Mouse (Mus musculus) layer of hippocampus, adult 9-11 months (tissue): ENCODE measurements around the gene Dnm3.
"Not testable (repeated sequence)": the region's sequence is repeated elsewhere in the genome, so short reads cannot be mapped to it uniquely, and the experiment has no call there.

Experiments used
- DNase-seq: peaks from one replicate; pipeline ENCODE4 v3.0.0; 2022

The Dnm3 gene

GRCm38 (mm10) chr1:162425930-162426478 is 51.8 kb downstream of the Dnm3 start:
- DNase-seq: no peak

GRCm38 (mm10) chr1:162422826-162423225 is 55.0 kb downstream of the Dnm3 start:
- no peak for DNase-seq

- no peak for DNase-seq
These were observed 64.0 kb downstream of the Dnm3 start for GRCm38 (mm10) chr1:162413791-162414190.

DNA sequence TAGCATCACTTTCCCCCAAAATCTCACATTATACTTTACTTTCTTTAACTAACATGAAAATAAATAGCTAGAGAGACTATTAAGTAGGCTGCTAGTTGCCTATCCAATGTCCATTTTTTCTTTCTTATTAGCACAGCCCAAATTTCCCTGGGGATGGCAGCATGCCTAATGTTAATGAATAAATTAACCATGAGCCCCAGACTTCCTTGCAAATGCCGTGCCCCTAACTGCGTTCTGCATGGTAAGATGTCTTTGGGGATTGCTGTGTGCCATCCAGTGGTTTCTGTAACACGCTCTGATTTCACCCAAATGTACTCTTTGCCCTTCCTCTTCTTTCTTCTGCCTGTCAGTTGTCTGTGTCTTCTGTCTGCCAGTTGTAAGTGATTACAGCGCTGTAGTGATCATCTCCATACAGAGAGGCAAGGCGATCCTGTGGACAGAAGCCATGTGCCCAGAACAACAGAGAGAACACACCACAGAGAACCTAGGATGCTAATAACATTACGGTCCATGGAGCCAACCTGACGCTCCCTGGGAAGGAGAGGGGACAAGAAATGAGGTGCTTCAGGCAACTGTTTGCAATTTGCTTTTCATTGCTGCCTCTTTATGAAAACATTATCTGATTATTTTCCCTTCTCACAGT is 64.9 kb downstream of the Dnm3 start:
- no peak for DNase-seq

DNA sequence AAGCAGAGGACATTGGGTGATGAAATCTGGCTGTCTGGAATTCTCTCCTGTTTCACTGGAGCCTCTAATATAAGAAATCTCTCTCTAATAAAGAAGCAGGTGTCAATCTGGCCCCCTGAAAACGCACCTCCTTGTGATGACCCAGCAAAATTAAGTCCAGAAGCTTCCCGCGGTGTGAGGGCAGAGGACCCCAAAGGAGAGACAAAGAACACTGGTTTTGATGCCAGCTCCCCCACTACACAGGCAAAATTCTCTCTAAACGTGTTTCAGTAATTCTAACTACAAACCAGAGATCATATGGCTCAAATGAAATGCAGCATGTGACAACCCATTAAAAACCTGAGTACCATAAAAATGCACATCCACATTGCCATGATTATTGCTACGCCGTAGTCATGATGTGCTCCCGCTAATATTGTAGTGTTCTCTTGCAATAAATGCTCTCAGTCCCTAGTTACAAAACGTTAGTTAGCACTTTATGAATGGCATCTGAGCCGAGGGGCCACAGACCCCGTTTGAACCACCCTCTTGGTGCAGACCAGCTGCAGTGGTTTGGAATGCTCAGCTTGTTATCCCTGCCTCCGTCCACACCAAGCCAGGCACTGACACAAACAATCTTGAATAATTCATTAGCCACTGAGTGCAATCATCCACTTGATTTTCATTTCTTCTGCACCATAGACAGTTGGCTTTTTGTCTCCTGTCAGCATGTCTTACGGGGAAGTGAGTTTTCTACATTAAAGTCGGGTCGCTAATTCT is 67.4 kb downstream of the Dnm3 start:
- DNase-seq: peak; percentile 39

DNA sequence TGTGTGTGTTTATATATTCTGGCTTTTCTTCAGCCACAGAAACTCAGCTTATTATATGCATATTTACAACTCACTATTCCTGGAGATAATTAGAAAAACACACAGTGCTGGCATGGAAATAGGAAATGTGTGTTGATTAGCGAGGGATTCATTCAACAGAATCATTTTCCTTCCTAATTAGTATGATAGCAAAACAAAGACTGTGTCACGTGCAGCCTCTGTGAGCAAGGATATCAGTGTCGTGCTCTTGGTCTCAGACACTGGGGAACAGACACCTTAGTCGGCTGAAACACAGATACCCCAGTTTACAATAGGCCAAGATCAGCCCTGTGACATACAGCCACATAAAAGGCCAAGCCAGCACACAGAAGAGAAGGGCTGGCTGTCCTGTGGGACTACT is 83.3 kb downstream of the Dnm3 start:
- DNase-seq: no peak

DNA sequence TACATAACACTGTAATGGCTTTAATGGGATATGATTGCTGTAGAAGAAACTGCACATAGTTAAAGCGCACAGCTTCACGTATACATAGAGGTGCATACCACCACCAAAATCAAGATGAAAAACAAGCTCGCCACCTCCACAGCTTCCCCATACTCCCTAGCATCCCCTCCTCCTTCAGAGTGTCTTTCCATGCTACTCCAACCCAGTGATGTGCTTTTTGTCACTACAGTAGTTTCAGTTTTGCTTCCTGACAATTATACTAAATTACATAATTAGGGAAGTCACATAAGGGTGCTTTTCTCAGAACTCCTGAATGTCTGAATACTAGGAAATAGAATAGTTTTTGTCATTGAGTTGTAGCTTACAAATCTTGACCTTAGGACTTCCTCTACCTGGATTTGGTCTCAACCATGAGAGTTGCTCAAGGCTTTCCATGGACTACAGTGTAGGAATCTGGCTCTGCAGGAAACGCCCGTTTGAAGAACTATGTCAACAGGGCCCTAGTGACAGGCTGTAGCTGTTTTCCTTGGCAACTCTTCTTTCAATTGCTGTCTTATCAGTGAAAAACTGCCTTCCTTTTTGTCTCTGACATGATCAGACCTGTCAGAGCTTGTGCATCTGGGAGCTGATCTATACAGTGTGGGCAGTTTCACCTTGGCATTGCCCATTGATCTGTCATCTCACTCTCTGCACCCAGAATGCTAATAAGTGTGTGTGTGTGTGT is 89.2 kb downstream of the Dnm3 start:
- DNase-seq: no peak

GRCm38 (mm10) chr1:162373068-162373467 is 104.8 kb downstream of the Dnm3 start:
- not testable (repeated sequence) for DNase-seq

DNA sequence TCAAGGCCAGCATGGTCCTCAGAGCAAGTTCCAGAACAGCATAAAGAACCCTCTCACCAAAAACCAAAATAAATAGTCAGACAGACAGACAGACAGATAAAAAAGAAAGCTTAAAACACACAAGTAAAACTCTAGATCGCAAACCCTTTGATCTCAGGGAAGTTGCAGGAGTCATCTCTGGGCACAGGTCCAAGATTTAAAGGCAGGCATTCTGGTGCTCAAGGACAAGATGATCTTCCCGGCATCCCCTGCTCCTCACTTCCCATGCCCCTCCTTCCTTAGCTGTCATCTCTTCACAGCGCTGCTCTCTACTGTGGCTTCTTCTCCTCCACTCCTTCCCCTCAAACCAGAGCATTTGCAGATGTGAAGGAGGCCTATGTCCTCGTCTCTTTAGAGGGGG is 108.1 kb downstream of the Dnm3 start:
- no peak for DNase-seq

DNA sequence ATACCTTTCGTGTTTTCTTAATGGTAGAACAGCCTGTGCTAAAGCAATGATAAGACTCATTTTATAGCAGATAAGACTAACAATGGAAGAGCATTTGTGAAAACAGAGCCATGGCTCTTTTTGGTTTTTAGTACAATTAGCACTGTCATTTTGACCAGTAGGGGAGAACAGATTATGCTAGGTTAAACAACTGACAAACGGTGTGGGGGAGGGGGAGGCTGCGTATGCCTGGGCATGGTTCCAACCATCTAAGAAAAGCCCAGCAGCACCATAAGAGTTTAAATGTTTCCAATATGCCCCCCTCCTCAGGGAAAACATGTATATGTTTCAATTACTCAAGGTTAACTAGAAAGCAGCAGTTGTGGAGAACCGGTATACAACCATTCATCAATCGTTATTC is 115.9 kb downstream of the Dnm3 start:
- peak; percentile 34 for DNase-seq

DNA sequence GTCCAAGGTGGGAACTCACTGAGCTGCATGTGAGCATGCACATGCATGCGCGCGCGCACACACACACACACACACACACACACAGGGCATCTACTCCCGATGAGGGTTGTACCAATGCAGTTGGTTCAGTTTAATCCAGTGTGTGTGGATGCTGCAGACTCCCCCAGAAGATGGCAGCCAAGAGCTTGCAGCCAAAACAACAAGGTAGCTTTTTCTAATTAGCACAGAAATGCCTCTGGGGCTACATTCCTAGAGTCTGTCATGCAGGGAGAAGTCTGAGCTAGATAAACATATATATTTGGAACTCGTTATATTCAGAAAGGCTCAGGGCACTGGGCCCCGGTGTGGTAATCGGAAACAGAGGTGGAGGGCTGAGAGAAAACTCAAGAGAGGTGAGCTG is 118.6 kb downstream of the Dnm3 start:
- DNase-seq: peak; percentile 60

GRCm38 (mm10) chr1:162358036-162358435 is 119.8 kb downstream of the Dnm3 start:
- DNase-seq: no peak

- no peak for DNase-seq
These were observed 121.4 kb downstream of the Dnm3 start for GRCm38 (mm10) chr1:162356481-162356880.

DNA sequence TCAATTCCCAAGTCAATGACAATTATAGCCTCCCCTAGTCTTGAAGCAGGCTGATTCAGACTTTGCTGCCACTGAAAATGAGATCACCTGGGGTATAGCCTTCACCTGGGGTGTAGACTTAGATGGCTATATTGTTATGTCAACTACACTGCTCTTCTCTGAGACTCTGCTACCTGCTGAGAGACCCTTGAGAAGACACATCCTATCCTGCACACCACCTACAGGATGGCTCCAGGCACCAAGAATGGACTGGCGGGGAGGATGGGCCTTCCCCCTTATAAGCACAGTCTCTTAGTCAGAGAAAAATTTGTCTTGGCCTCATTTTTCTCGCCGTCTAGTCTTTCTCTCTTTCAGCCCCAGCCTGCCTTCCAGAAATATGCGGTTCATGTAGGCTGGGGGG is 123.1 kb downstream of the Dnm3 start:
- no peak for DNase-seq

- no peak for DNase-seq
These were observed 124.0 kb downstream of the Dnm3 start for GRCm38 (mm10) chr1:162353831-162354230.

GRCm38 (mm10) chr1:162349306-162349705 is 128.5 kb downstream of the Dnm3 start:
- no peak for DNase-seq

DNA sequence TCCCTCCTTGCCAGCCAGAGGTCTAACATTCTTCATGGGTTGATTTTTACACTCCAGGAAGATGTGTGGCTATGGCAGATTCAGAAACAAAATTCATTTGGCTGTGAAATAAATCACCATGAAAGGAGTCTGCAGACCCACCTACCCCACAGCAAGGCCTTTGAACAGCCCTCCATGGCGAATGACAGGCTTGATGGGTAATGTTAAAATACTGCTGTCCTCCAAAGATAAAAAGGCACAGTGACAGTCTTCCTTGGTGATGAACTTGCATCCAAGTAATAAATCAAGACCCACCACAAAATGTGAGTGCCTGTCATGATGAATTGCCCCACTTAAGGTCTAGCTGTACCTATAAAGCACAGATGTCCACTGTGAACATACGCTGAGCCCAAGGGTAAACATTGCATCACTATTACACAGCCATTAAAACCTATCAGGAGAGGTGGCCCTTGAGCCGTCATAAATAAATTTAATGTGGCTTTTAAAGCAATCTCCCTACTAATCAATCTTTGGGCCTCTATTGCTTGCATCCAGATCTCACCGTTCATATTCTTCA is 131.3 kb downstream of the Dnm3 start:
- no peak for DNase-seq

GRCm38 (mm10) chr1:162337170-162337569 is 140.7 kb downstream of the Dnm3 start:
- DNase-seq: no peak

DNA sequence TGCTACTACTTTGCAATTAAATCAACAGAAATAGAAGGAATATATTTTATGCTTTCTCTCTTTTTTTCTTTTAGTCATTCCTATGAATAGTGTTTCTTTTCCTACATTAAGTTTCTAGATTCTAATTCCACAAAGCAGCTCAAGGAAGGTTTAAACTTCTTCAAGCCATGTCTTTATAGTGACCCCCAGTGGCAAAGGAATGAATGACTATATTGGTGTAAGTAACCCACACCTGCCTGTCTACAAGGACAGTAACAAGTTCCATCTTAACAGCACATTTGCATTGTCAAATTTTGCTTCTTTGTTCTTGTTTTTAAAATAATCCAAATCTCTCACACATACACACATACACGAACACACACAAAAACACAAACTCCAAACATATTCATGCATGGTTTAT is 141.2 kb downstream of the Dnm3 start:
- no peak for DNase-seq

DNA sequence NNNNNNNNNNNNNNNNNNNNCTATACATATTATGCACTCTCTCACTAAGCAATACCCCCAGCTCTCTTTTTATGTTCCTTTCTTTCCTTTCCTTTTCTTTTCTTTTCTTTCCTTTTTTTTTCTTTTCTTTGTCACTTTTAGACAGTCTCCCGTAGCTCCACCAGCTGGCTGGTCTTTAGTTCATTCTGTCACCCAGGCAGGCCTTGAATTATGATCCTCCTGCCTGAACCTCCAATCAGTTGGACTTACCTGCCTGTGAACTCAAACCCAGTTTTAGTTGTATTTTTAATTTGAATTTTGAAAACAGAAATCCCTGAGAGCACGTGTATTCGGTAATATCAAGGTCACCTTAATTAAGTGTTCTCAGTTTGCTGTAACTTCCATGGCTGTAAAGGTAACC is 141.6 kb downstream of the Dnm3 start:
- DNase-seq: no peak

DNA sequence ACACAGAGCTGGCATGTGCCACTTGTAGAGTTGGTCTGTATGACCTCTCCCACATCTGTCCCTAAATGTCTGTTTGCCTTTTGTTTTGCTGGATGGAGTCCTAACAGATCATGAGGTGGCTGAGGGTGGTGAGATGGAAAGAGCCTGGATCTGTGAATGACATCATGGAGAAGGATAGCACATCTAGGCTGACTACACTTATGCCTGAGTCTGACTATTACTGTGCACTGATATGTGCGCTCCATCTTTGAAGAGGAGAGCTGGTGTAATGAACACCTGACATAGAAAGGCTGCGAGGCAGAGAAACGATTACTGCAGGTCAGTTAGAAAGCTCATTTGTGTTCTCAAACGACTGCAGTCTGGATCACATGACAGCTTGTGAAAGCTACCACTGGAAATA is 149.2 kb downstream of the Dnm3 start:
- DNase-seq: no peak

GRCm38 (mm10) chr1:162327631-162328030 is 150.2 kb downstream of the Dnm3 start:
- DNase-seq: no peak

DNA sequence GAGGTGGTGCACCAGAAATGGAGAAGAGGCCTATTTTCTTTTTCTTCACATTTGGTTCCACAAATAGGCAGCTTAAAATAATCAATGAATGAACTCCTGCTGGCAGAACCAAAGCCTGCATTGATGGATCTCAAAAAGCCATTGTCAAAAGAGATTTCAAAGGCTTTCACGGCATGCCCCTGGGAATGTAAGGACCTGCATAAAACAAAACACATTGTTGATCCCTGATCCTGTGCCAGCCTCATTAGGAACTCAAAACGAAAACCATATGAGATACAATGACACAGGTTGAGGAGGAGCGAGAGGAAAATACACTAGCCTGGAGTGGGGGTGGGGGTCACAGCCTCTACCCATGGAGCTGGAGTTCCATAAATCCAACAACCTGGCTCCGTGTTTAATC is 153.4 kb downstream of the Dnm3 start:
- no peak for DNase-seq
